Mouse (Mus musculus) liver, postnatal 0 days (tissue): ENCODE data around the gene Batf. TPM values are rescaled to one million over a fixed set of nuclear protein-coding genes. Genes with fewer than 3 reads are reported as not detected.

Experiments
- ATAC-seq: fragments of 200-750 bp; cut with Nextera tagmentation; 2 replicates; pipeline ENCODE4 v1.8.0; 2017; ENCODE audit warnings: mild to moderate bottlenecking, moderate library complexity
- DNase-seq: peaks from one replicate; pipeline ENCODE4 v3.0.0-alpha.2; 2016
- H3K27ac ChIP-seq: fragments of 300-500 bp; sonication (generic); 2 replicates; pipeline ENCODE4 v1.5.1; 2014; ENCODE audit warnings: antibody characterized with exemption, moderate library complexity, mild to moderate bottlenecking, low read depth
- H3K27me3 ChIP-seq: fragments of 300-500 bp; sonication (generic); 2 replicates; pipeline ENCODE4 v1.6.1; 2014; ENCODE audit warnings: low read length, control low read depth, mixed read lengths; ENCODE audit not compliant: insufficient read depth
- H3K36me3 ChIP-seq: fragments of 300-500 bp; sonication (generic); replicated peaks from 2 replicates; pipeline ENCODE4 v1.6.1; 2014; ENCODE audit warnings: mild to moderate bottlenecking, control low read depth, low read length, moderate library complexity, mixed read lengths; ENCODE audit not compliant: insufficient read depth
- H3K4me1 ChIP-seq: fragments of 300-500 bp; sonication (generic); 2 replicates; pipeline ENCODE4 v1.6.1; 2014; ENCODE audit warnings: antibody characterized with exemption, mild to moderate bottlenecking, control low read depth; ENCODE audit not compliant: insufficient read depth
- H3K4me2 ChIP-seq: fragments of 300-500 bp; sonication (generic); 2 replicates; pipeline ENCODE4 v1.6.1; 2014; ENCODE audit warnings: low read depth, mild to moderate bottlenecking, low read length, moderate library complexity, mixed read lengths
- H3K4me3 ChIP-seq: fragments of 300-500 bp; sonication (generic); 2 replicates; pipeline ENCODE4 v1.5.1; 2014; ENCODE audit warnings: low read depth, low read length
- H3K9ac ChIP-seq: fragments of 300-500 bp; sonication (generic); replicated peaks from 2 replicates; pipeline ENCODE4 v1.6.1; 2014; ENCODE audit warnings: mild to moderate bottlenecking, moderate library complexity
- H3K9me3 ChIP-seq: fragments of 300-500 bp; sonication (generic); 2 replicates; pipeline ENCODE4 v1.6.1; 2016; ENCODE audit warnings: mild to moderate bottlenecking, control low read depth, low read length, mixed read lengths
- CTCF ChIP-seq: sonication (generic); IDR thresholded peaks from 2 replicates; pipeline ENCODE4 v1.5.1; 2016; ENCODE audit warnings: antibody characterized with exemption, low read depth
- EP300 ChIP-seq: IDR thresholded peaks from 2 replicates; pipeline ENCODE4 v1.6.1; 2016; ENCODE audit warnings: antibody characterized with exemption, low read depth, mild to moderate bottlenecking
- WGBS: fragments of 180-500 bp; shearing (Covaris S2); extraction: QIAGEN DNeasy Blood & Tissue Kit; methylation state at CpG from one replicate; pipeline ENCODE4 v1.1.7; 2014; ENCODE audit not compliant: insufficient replicate concordance; 5-methylcytosine and 5-hydroxymethylcytosine counted together
- polyA plus RNA-seq: library from polyadenylated mRNA; unstranded; fragments of >200 nt; fragmentation: Nextera tagmentation; extraction: Ambion mirVana; gene quantifications from 2 replicates; pipeline ENCODE4 v1.2.1, GENCODE M21; 2015

Gene Batf
- 3.3 and 4.2 TPM in 2 replicates for polyA plus RNA-seq

DNA sequence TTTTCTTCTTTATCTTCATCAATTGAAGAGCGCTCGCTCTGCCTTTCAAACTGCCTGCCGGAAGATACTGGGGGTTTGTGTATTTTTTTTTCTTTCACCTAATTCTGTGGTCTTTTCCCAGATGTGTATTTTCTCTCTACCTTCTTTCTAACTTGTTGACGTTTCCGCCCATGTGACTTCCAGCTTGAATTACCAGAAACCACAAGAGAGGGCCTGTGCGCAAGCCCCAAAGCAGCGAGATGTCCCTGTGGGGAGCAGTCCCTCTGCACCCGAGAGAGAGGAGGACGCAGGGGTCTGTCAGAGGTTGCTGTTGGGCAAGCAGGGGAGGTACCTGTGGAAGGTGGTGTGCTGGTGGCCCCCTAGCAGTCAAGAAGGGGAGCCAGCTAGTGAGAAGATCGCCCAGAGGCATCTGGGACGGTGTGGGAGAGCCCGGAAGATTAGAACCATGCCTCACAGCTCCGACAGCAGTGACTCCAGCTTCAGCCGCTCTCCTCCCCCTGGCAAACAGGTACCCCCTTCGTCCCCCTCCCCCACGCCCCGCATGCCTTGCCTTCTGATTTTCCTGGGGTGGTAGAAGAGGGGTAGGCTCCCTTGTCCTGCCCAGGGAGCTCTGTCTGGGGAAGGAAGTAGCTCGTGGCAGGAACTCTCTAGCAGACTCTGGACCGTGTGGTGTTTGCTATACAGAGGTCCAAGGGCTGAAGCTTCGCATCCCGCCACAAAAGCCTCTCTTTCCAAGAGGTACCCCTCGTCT, at the start of gene Batf:
Gene Batf, plus strand, starts transcription at position 204 of the 751 bp plus-strand sequence.
- DNase-seq (peak; percentile 24), ATAC-seq (peak; percentile 47; the same call in 1 of the 2 replicates)
- Histone ChIP-seq H3K27me3 (no peaks in the 10 kb centered on the region), H3K36me3 (no peaks in the 10 kb centered on the region; the same call in 1 of the 2 replicates), H3K4me2 (peak within 1 kb of the TSS; percentile 72), H3K9ac (peak within 1 kb of the TSS; percentile 49), H3K4me3 (peak within 1 kb of the TSS; percentile 46), H3K9me3 (no peaks in the 10 kb centered on the region), H3K27ac (0 out of 2 replicates have a peak within 1 kb of the TSS, but pooled peaks have one; percentile 35), H3K4me1 (no peaks in the 10 kb centered on the region; the same call in 1 of the 2 replicates)
- WGBS: 5% methylated on average over 22 of the region's 22 CpGs
- TF ChIP-seq CTCF: no peak
- no peak for TF ChIP-seq EP300

DNA sequence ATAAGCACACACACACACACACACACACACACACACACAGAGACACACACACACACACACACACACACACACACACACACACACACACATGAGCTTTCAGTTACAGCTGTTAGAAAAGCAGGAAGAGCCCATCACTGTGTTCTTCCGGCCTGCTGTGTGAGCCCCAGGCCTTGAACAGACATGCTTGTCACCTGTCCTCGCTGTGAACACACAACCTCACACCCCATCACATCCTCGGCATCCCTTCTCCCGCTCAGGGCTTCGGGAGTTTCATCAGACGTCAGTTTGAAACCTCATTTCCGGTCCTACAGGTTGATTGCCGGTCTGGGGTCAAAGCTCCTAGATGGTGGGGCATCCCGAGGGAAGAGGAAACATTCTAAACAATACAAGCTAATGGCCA, 48.5 kb upstream of the Batf start:
- no peak for DNase-seq

DNA sequence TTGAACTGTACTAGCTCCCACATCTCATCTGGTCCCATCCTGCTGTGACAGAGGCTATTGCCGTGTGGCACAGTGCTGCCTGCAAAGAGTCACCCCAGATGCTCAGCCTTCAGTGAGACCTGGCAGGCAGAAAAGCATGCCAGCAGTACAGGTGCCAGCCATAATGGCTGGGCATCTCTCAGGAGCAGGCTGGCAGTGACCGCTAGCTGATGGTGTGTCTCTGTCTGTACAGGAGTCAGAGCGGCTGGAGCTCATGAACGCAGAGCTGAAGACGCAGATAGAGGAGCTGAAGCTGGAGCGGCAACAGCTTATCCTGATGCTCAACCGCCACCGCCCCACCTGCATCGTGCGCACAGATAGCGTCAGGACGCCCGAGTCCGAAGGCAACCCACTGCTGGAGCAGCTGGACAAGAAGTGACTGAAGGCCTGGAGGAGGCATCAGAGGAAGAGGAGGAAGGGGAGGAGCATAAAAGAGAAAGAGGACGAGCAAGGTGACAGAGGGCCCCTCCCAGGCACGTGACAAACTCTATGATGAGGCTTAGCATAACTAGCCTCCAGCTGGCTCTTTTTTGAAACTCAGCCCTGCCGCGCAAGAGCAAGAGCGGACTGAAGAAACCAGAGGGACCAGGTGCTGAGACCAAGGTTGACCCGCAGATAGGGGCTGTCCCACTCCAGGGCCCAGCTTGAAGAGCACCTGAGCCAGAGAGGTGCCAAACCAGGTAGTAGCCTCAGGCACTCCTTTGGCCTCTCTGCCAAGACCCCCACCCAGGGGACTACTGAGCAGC, 47.7 kb upstream of the Batf start:
- Histone ChIP-seq H3K27me3 (no peaks in the 10 kb centered on the region), H3K36me3 (0 out of 2 replicates have a peak, but pooled peaks cover 5% of the 10 kb centered on the region), H3K9ac (no peak overlapping the region), H3K4me2 (no peak overlapping the region), H3K4me1 (0 out of 2 replicates have a peak, but pooled peaks cover 2% of the 10 kb centered on the region), H3K4me3 (no peak overlapping the region), H3K9me3 (no peaks in the 10 kb centered on the region), H3K27ac (no peak overlapping the region)
- no peak for ATAC-seq
- TF ChIP-seq EP300: no peak
- TF ChIP-seq CTCF: no peak
- DNase-seq: no peak
- 77% methylated on average over 20 of the region's 20 CpGs for WGBS

More for the DNA sequence above, 48.5 kb upstream of the Batf start:
- Histone ChIP-seq H3K27me3 (no peaks in the 10 kb centered on the region), H3K4me1 (0 out of 2 replicates have a peak, but pooled peaks cover 2% of the 10 kb centered on the region), H3K36me3 (0 out of 2 replicates have a peak, but pooled peaks cover 8% of the 10 kb centered on the region), H3K9ac (no peak overlapping the region), H3K27ac (no peak overlapping the region), H3K4me2 (no peak overlapping the region), H3K9me3 (no peaks in the 10 kb centered on the region), H3K4me3 (no peak overlapping the region)
- WGBS: 59% methylated on average over 9 of the region's 9 CpGs
- TF ChIP-seq EP300 (no peak), CTCF (no peak)
- ATAC-seq: no peak

DNA sequence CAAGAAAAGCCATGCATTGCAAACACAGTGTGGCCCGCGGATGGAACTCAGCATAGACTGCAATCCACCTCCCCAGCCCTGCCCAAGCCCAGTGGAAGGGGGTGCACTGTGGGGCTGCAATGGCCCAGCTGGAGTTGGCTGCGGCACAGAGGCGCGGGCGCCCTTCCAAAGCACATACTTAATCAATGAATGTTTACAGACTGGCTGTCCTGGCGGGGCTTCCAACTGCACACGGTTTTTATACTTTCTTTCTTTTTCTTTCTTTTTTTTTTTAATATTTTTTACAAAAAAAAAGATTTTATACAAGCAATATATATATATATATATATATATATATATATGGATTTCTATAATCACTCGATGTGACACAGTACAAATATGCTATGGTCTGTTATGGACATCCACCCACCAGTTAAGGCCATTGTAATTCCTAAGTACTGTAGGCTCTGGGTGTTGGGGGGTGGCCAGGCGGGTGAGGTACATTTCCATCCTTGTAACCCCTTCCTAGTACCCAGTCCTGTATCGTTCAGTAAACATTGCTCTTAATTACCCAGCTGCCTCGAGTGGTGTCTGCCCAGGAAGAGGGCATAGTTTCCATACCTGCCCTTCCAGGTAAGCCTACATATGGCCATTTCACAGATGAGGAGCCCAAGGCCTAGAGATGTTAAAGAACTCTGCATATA, 47.0 kb upstream of the Batf start:
- WGBS: 63% methylated on average over 12 of the region's 12 CpGs
- DNase-seq: peak; percentile 75
- no peaks in the 10 kb centered on the region for H3K9me3 ChIP-seq
- H3K27ac ChIP-seq: no peak overlapping the region
- no peak overlapping the region for H3K9ac ChIP-seq
- no peak overlapping the region for H3K4me3 ChIP-seq
- H3K4me1 ChIP-seq: peaks cover 5% of the 10 kb centered on the region; the same call in 1 of the 2 replicates
- ATAC-seq: peak; percentile 49; the same call in 1 of the 2 replicates
- no peak overlapping the region for H3K4me2 ChIP-seq
- no peak for TF ChIP-seq CTCF
- TF ChIP-seq EP300: no peak
- 0 out of 2 replicates have a peak, but pooled peaks cover 2% of the 10 kb centered on the region for H3K36me3 ChIP-seq
- H3K27me3 ChIP-seq: no peaks in the 10 kb centered on the region

DNA sequence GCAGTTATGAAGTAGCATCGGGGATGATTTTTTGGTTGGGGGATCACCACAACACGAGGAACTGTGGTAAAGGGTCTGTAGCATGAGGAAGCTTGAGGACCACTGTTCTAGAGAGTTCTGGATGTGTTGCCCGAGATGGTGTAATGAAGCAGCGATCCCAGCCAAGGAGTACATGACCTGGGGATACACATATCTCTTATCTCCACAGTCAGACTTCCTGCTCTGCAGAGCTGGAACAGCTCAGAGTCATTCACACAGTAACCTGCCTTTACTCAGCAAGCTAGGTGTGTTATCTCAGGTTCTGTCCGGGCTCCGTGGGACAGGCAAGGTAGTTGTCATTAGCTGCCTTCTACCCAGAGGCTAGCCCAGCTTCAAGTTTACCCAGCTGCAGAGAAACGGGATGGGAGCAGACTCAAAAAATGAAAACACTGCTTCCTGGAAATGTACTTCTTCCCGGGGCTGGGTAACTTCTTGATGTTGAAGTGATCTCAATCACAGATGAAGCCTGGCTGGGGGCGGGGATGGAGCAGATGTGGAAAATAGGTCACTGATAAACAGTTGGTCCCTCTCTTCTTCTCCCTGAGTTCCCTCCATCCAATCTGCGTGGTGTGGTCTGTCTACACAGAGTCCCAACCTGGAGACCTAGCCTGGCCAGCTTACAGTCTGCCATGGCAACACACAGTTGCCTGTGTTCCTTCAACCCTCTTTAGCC, 45.5 kb upstream of the Batf start:
- H3K4me2 ChIP-seq: no peak overlapping the region
- H3K27ac ChIP-seq: no peak overlapping the region
- no peaks in the 10 kb centered on the region for H3K36me3 ChIP-seq
- H3K4me3 ChIP-seq: no peak overlapping the region
- ATAC-seq (no peak), DNase-seq (no peak)
- no peaks in the 10 kb centered on the region for H3K9me3 ChIP-seq
- no peak for TF ChIP-seq EP300
- no peak for TF ChIP-seq CTCF
- no peaks in the 10 kb centered on the region for H3K27me3 ChIP-seq
- whole genome bisulfite sequencing: 42% methylated on average over 10 of the region's 10 CpGs
- peaks cover 5% of the 10 kb centered on the region; the same call in 1 of the 2 replicates for H3K4me1 ChIP-seq
- no peak overlapping the region for H3K9ac ChIP-seq
